Mouse (Mus musculus): ENCODE measurements at regions not wholly inside any gene's neighbourhood (a gene's known extent, or its start where the extent isn't known, plus 50 kb on each side); places are given as distances from the start of the nearest gene placed in this dataset.

DNA sequence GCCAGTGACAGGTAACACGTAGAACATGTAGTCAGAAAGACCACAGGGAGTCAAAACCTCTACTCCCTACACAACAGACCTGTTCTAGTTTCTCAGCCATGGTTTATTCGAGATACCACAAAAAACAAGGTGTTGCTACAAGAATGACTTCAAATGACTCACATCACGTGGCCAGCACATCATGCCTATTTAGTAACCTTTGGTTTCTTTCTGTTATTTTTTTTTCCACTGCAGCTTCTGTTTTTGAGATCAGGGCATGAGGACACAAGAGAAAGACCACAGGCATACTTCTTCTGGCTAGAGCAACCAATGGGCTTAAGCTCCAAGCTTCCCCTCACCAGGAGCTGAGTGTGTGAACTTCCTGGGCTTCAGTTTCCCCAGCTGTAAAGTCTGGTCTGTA is 630.7 kb downstream of the Rnf144a start:
- H3K9ac ChIP-seq (ENCODE audit: low read length) = no peak overlapping the region
- 87% methylated on average over 3 of the region's 3 CpGs for WGBS
- no peak overlapping the region for H3K4me3 ChIP-seq (ENCODE audit: low read depth, low read length)
- no peaks in the 10 kb centered on the region for H3K9me3 ChIP-seq (ENCODE audit: control insufficient read depth, low read length)
- H3K4me2 ChIP-seq (replicated peaks; ENCODE audit: low read depth) = no peak overlapping the region
- no peak overlapping the region for H3K27ac ChIP-seq (replicated peaks)
- no peaks in the 10 kb centered on the region for H3K4me1 ChIP-seq (replicated peaks; ENCODE audit: control insufficient read depth, insufficient read depth)
- DNase-seq (ENCODE audit: low spot score) (no peak), ATAC-seq (ENCODE audit: low FRiP score, low TSS enrichment) (no peak)
- TF ChIP-seq CTCF (IDR thresholded peaks at IDR 0.05; ENCODE audit: low read depth) (no peak), EP300 (optimal IDR thresholded peaks at IDR 0.05) (no peak)
- H3K27me3 ChIP-seq (ENCODE audit: control insufficient read depth, insufficient read depth, low read length) = no peaks in the 10 kb centered on the region
- no peaks in the 10 kb centered on the region for H3K36me3 ChIP-seq (ENCODE audit: control insufficient read depth, insufficient read depth, low read length)

DNA sequence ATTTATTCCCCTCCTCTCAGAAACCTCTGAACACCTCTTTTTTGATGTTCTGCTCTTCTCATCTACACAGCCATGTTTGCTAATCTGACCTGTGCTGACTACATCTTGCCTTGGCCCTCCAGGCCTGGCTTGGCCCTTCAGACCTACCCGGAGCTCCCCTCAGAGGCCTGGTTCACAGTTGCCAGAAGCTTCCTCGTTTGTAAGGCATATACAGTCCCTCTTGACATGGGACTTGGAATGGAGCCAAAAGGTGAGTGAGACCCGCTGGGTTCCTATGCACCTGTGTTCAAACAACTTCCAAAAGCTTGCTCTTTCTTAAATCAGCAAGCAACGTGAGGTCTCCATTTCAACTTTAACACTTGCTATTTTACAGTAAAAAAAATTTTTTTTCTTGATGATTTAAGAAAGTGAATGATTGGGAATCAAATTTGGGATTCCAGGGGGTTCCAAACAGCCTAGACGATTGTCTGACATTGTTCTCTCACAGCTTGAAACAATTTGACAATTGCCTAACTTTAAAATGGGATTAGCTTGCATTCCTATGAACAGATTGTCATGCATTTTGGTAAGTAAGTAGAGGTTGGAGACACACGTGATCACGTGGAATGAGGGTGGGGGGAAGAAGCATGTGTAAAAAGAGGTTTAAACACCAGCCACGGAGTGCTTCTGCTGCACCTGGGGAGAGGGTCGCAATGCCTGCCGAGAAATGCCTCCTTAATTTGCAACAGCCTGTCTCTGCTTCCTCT is 631.9 kb downstream of the Rnf144a start:
- Histone ChIP-seq H3K27ac (replicated peaks) (no peak overlapping the region), H3K4me3 (ENCODE audit: low read depth, low read length) (no peak overlapping the region), H3K27me3 (ENCODE audit: control insufficient read depth, insufficient read depth, low read length) (no peaks in the 10 kb centered on the region), H3K9ac (ENCODE audit: low read length) (no peak overlapping the region), H3K4me2 (replicated peaks; ENCODE audit: low read depth) (no peak overlapping the region), H3K9me3 (ENCODE audit: control insufficient read depth, low read length) (no peaks in the 10 kb centered on the region), H3K4me1 (replicated peaks; ENCODE audit: control insufficient read depth, insufficient read depth) (no peaks in the 10 kb centered on the region), H3K36me3 (ENCODE audit: control insufficient read depth, insufficient read depth, low read length) (no peaks in the 10 kb centered on the region)
- TF ChIP-seq EP300 (optimal IDR thresholded peaks at IDR 0.05) (no peak), CTCF (IDR thresholded peaks at IDR 0.05; ENCODE audit: low read depth) (no peak)
- ATAC-seq (ENCODE audit: low FRiP score, low TSS enrichment) (no peak), DNase-seq (ENCODE audit: low spot score) (no peak)
- WGBS = 59% methylated on average over 10 of the region's 10 CpGs

DNA sequence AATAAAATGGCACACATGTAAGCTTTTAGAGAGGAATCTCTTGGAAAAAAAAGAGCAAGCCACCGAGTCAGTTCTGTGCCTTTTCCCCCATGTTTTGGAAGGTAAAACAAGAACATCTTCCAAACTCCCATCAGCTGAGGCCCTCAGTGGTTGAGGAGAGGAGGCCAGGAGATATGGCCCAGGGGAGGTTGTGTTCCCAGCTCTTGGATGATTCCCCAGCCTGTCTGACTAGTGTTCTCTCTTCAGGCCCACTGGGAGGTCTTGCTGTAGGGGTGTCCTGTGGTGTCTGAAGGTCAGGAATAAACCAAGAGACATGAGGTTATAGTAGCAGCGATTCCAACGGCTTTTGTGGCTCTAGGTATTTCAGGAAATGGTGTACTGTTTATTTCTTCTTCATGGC is 643.2 kb downstream of the Rnf144a start:
- 86% methylated on average over 3 of the region's 3 CpGs for WGBS

DNA sequence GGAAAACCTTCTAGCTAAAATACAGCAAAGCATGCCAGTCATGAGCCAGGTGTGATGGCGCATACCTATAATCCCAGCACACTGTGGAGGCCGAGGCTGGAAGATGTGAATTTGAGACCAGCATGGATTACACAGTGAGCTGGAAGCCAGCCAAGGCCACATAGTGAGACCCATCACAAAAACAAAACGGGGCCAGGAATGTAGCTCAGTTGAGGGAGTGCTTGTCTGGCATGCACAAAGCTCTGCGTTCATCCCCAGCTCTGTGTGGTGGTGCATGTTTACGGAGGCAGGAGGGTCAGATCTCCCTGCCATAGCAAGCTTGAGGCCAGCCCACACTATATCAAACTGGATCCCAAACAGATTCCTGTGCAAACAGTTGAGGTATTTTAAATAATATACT is 646.4 kb downstream of the Rnf144a start:
- 30% methylated on average over 5 of the region's 5 CpGs for whole genome bisulfite sequencing
- DNase-seq (ENCODE audit: low spot score) = no peak
- H3K9me3 ChIP-seq (ENCODE audit: control insufficient read depth, low read length) = no peaks in the 10 kb centered on the region
- TF ChIP-seq EP300 (optimal IDR thresholded peaks at IDR 0.05) (no peak), CTCF (IDR thresholded peaks at IDR 0.05; ENCODE audit: low read depth) (no peak)
- no peak overlapping the region for H3K9ac ChIP-seq (ENCODE audit: low read length)
- no peak for ATAC-seq (ENCODE audit: low FRiP score, low TSS enrichment)
- H3K4me2 ChIP-seq (replicated peaks; ENCODE audit: low read depth) = no peak overlapping the region
- no peak overlapping the region for H3K4me3 ChIP-seq (ENCODE audit: low read depth, low read length)
- no peaks in the 10 kb centered on the region for H3K36me3 ChIP-seq (ENCODE audit: control insufficient read depth, insufficient read depth, low read length)
- no peaks in the 10 kb centered on the region for H3K4me1 ChIP-seq (replicated peaks; ENCODE audit: control insufficient read depth, insufficient read depth)
- no peak overlapping the region for H3K27ac ChIP-seq (replicated peaks)
- H3K27me3 ChIP-seq (ENCODE audit: control insufficient read depth, insufficient read depth, low read length) = no peaks in the 10 kb centered on the region

More for the DNA sequence above, 643.2 kb downstream of the Rnf144a start:
- no peak overlapping the region for H3K27ac ChIP-seq (replicated peaks)
- no peak for TF ChIP-seq EP300 (optimal IDR thresholded peaks at IDR 0.05)
- no peak for TF ChIP-seq CTCF (IDR thresholded peaks at IDR 0.05; ENCODE audit: low read depth)
- ATAC-seq (ENCODE audit: low FRiP score, low TSS enrichment) = no peak
- H3K9me3 ChIP-seq (ENCODE audit: control insufficient read depth, low read length) = no peaks in the 10 kb centered on the region
- no peak overlapping the region for H3K9ac ChIP-seq (ENCODE audit: low read length)
- H3K4me3 ChIP-seq (ENCODE audit: low read depth, low read length) = no peak overlapping the region
- H3K27me3 ChIP-seq (ENCODE audit: control insufficient read depth, insufficient read depth, low read length) = no peaks in the 10 kb centered on the region
- H3K4me2 ChIP-seq (replicated peaks; ENCODE audit: low read depth) = no peak overlapping the region
- no peaks in the 10 kb centered on the region for H3K4me1 ChIP-seq (replicated peaks; ENCODE audit: control insufficient read depth, insufficient read depth)
- no peaks in the 10 kb centered on the region for H3K36me3 ChIP-seq (ENCODE audit: control insufficient read depth, insufficient read depth, low read length)
- no peak for DNase-seq (ENCODE audit: low spot score)

DNA sequence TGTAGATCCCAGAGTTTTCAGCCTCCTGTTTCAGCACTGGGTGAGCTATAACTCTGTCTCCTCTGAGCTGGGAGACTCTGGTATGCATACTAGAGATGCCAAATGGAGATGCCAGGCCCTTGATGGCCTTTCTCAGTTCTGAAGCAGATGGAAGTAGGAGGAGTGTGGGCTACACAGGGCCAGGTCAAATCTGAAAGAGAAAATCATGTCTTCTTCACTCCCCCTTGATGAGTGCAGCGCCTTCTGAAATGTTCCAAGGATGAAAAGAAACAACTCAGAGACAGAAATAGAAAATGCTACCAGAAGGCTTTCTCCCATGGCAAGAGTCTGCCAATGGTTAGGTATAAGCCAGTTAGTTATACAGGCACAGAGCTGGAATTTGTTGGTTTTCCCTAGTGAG is 652.0 kb downstream of the Rnf144a start:
- WGBS = 95% methylated on average over 1 of the region's 1 CpGs
- no peaks in the 10 kb centered on the region for H3K9me3 ChIP-seq (ENCODE audit: control insufficient read depth, low read length)
- TF ChIP-seq CTCF (IDR thresholded peaks at IDR 0.05; ENCODE audit: low read depth) (no peak), EP300 (optimal IDR thresholded peaks at IDR 0.05) (no peak)
- DNase-seq (ENCODE audit: low spot score) = no peak
- no peak overlapping the region for H3K4me2 ChIP-seq (replicated peaks; ENCODE audit: low read depth)
- H3K4me1 ChIP-seq (replicated peaks; ENCODE audit: control insufficient read depth, insufficient read depth) = no peaks in the 10 kb centered on the region
- no peak overlapping the region for H3K9ac ChIP-seq (ENCODE audit: low read length)
- H3K36me3 ChIP-seq (ENCODE audit: control insufficient read depth, insufficient read depth, low read length) = no peaks in the 10 kb centered on the region
- ATAC-seq (ENCODE audit: low FRiP score, low TSS enrichment) = no peak
- H3K4me3 ChIP-seq (ENCODE audit: low read depth, low read length) = no peak overlapping the region
- no peak overlapping the region for H3K27ac ChIP-seq (replicated peaks)
- H3K27me3 ChIP-seq (ENCODE audit: control insufficient read depth, insufficient read depth, low read length) = no peaks in the 10 kb centered on the region

DNA sequence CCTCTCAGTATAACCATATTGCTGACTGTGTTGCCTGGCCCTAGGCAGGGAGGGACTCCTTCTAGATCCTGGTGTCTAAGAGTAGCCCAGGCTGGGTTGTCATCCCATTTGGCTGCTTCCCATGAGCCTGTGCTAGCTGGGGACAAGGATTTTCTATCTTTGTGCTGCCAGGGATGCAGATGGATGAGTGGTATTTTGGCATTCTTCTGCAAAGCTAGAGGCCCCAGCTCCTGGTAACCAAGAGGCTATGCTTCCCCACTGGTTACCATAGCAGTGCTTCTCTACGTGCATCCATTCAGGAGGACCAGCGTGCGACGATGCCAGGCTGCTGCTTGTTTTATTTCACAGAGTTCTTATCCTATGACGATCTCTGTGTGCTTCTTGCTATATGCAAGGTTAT is 658.0 kb downstream of the Rnf144a start:
- H3K4me1 ChIP-seq (replicated peaks; ENCODE audit: control insufficient read depth, insufficient read depth) = no peaks in the 10 kb centered on the region
- no peaks in the 10 kb centered on the region for H3K9me3 ChIP-seq (ENCODE audit: control insufficient read depth, low read length)
- no peaks in the 10 kb centered on the region for H3K27me3 ChIP-seq (ENCODE audit: control insufficient read depth, insufficient read depth, low read length)
- DNase-seq (ENCODE audit: low spot score) (no peak), ATAC-seq (ENCODE audit: low FRiP score, low TSS enrichment) (no peak)
- no peaks in the 10 kb centered on the region for H3K36me3 ChIP-seq (ENCODE audit: control insufficient read depth, insufficient read depth, low read length)
- TF ChIP-seq CTCF (IDR thresholded peaks at IDR 0.05; ENCODE audit: low read depth) (no peak), EP300 (optimal IDR thresholded peaks at IDR 0.05) (no peak)
- no peak overlapping the region for H3K27ac ChIP-seq (replicated peaks)
- no peak overlapping the region for H3K4me3 ChIP-seq (ENCODE audit: low read depth, low read length)
- no peak overlapping the region for H3K9ac ChIP-seq (ENCODE audit: low read length)
- 82% methylated on average over 5 of the region's 5 CpGs for WGBS
- no peak overlapping the region for H3K4me2 ChIP-seq (replicated peaks; ENCODE audit: low read depth)

All from stomach, postnatal 0 days (tissue).